Mouse (Mus musculus): Measurements from ENCODE around the gene Plk3. TPM values are rescaled to one million over a fixed set of nuclear protein-coding genes. Genes with fewer than 3 reads are reported as not detected.

Plk3 gene
- polyA plus RNA-seq, 1 experiment = 2.5 TPM

DNA sequence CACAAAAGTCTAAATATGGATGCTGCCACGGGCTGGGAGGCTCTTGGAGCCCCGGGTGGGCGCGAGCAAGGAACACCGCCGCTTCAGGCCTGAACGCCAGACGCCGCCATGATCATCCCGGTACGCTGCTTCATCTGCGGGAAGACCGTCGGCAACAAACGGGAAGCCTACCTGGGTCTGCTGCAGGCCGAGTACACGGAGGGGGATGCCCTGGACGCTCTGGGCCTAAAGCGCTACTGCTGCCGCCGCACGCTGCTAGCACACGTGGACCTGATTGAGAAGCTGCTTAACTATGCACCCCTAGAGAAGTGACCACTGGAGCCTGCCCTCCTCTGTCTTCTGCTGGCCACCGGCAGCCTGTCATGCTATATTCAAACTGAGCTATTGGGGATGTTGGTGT, 15.1 kb upstream of the Plk3 start:
- Histone ChIP-seq H3K4me3 (ENCODE audit: insufficient read depth, low read depth, low read length) (no peak overlapping the region), H3K27ac (replicated peaks; ENCODE audit: low read depth, low read length) (no peak overlapping the region)

DNA sequence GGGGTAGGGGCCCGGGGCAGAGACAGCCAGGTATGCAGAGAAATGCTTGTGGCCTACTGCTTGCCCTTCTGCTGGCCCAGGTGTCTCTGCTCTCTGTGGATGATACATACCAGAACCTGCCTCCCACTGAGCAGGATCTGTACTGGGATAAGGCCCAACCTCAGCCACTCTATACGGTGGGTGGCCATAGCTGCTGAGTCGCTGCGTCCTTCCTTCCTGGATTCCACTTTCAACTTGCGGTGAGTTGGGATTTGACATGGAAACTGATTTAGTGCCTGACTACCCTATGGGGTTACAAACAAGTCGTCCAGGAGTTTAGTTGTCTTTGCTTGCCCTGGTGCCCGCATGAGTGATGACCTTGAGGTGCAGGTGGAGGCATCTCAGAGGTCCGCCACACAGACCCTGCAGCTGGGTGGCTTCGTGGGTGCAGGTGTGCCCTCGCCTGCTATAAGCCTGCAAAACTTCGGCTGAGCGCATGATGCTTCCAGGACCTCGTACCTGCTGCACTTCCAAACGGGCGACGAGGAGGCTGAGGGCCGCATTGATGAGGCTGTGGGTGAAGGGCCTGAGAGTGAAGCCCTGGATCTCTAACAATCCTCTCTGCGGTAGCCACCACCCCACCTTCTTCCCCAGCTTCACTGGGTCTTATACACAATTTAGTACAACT, 14.4 kb upstream of the Plk3 start:
- Histone ChIP-seq H3K4me1 (ENCODE audit: control insufficient read depth, insufficient read depth, insufficient read length, low read length) (no peaks in the 10 kb centered on the region), H3K4me3 (ENCODE audit: insufficient read depth, low read depth, low read length) (no peak overlapping the region), H3K27ac (replicated peaks; ENCODE audit: low read depth, low read length) (no peak overlapping the region)

More for the DNA sequence above, 15.1 kb upstream of the Plk3 start:
- no peaks in the 10 kb centered on the region for H3K4me1 ChIP-seq (ENCODE audit: control insufficient read depth, insufficient read depth, insufficient read length, low read length)

DNA sequence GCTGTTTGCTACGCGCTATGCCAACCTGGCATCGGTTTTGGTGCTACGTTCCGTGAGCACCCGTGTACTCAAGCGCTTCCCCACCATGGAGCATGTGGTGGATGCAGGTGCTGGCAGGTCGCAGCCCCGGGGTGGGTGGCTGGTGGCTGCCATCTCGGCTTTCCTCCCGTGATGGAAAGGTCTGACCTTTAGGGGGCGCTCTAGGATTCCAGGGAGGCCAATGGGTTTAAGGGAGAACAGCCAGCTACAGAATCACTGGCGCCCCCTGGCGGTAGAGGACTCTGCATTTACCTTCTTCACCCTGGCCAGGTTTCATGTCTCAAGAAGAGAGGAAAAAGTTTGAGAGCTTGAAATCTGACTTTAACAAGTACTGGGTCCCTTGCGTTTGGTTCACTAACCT, 12.4 kb upstream of the Plk3 start:
- no peak overlapping the region for H3K4me3 ChIP-seq (ENCODE audit: insufficient read depth, low read depth, low read length)
- H3K27ac ChIP-seq (replicated peaks; ENCODE audit: low read depth, low read length) = no peak overlapping the region
- no peaks in the 10 kb centered on the region for H3K4me1 ChIP-seq (ENCODE audit: control insufficient read depth, insufficient read depth, insufficient read length, low read length)

DNA sequence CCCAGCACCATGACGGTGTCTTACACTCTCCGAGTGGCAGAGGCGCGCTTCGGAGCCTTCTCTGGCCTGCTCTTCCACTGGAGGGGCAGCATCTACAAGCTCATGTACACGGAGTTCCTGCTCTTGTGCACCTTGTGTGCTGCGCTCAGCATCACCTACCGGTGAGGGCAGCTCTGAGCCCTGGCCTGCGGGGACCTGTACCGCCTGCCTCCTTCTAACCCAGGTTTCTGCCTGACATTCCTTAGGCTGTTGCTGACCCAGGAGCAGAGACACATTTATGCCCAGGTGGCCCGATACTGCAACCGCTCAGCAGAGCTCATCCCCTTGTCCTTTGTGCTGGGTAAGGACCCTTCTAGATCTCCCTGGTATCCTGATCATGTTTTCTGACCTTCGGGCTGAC, 11.5 kb upstream of the Plk3 start:
- Histone ChIP-seq H3K4me3 (ENCODE audit: insufficient read depth, low read depth, low read length) (no peak overlapping the region), H3K4me1 (ENCODE audit: control insufficient read depth, insufficient read depth, insufficient read length, low read length) (no peaks in the 10 kb centered on the region), H3K27ac (replicated peaks; ENCODE audit: low read depth, low read length) (no peak overlapping the region)

DNA sequence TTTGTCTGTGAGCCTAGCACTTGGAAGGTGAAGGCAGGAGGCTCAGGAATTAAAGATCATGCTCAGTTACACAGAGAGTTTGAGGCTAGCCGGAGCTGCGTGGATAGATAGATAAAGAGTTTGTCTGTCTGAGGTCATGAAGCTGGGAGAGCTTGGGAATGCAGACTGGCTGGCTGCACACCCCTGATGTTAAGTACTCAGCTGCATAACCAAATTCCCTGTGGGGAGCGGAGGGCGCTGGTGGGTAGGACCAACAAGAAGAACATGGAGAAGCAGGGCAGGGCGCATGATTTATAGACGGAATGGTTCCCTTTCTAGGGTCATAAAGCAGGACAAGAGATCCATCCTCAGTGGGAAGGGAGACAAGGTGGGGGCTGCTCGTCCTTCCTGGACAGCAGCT, 9.3 kb upstream of the Plk3 start:
- Histone ChIP-seq H3K4me3 (ENCODE audit: insufficient read depth, low read depth, low read length) (no peak overlapping the region), H3K27ac (replicated peaks; ENCODE audit: low read depth, low read length) (no peak overlapping the region), H3K4me1 (ENCODE audit: control insufficient read depth, insufficient read depth, insufficient read length, low read length) (no peaks in the 10 kb centered on the region)

DNA sequence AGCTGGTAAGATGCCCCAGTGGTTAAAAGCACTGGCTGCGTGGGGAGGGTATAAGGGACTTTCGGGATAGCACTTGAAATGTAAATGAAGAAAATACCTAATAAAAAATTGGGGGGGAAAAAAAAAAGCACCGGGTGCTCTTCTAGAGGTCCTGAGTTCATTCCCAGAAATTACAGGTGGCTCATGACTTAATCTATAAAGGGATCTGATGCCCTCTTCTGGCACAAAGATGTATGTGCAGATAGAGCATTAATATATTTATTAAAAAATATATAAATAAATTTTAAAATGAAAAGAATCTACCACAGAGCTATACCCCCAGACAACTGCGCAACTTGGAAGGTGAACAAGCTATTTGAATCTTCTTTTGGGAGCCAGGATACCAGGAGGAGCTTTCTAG, 6.8 kb upstream of the Plk3 start:
- H3K4me1 ChIP-seq (ENCODE audit: control insufficient read depth, insufficient read depth, insufficient read length, low read length) = 0 out of 2 replicates have a peak, but pooled peaks cover 2% of the 10 kb centered on the region
- H3K4me3 ChIP-seq (ENCODE audit: insufficient read depth, low read depth, low read length) = no peak overlapping the region
- no peak overlapping the region for H3K27ac ChIP-seq (replicated peaks; ENCODE audit: low read depth, low read length)

DNA sequence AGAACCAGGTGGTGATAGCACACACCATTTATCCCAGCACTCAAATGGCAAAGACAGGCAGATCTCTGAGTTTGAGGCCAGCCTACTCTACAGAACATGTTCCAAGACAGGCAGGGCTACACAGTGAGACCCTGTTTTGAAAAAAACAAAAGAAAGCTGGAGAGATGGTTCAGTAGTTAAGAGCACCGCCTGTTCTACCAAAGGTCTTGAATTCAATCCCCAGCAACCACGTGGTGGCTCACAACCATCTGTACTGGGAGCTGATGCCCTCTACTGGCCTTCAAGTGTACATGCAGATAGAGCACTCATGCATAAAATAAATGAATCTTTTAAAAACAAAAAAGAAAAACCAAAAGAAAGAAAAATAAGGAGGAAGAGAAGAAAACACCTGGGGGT, 5.5 kb upstream of the Plk3 start:
- no peak overlapping the region for H3K4me3 ChIP-seq (ENCODE audit: insufficient read depth, low read depth, low read length)
- 0 out of 2 replicates have a peak, but pooled peaks cover 2% of the 10 kb centered on the region for H3K4me1 ChIP-seq (ENCODE audit: control insufficient read depth, insufficient read depth, insufficient read length, low read length)
- no peak overlapping the region for H3K27ac ChIP-seq (replicated peaks; ENCODE audit: low read depth, low read length)

DNA sequence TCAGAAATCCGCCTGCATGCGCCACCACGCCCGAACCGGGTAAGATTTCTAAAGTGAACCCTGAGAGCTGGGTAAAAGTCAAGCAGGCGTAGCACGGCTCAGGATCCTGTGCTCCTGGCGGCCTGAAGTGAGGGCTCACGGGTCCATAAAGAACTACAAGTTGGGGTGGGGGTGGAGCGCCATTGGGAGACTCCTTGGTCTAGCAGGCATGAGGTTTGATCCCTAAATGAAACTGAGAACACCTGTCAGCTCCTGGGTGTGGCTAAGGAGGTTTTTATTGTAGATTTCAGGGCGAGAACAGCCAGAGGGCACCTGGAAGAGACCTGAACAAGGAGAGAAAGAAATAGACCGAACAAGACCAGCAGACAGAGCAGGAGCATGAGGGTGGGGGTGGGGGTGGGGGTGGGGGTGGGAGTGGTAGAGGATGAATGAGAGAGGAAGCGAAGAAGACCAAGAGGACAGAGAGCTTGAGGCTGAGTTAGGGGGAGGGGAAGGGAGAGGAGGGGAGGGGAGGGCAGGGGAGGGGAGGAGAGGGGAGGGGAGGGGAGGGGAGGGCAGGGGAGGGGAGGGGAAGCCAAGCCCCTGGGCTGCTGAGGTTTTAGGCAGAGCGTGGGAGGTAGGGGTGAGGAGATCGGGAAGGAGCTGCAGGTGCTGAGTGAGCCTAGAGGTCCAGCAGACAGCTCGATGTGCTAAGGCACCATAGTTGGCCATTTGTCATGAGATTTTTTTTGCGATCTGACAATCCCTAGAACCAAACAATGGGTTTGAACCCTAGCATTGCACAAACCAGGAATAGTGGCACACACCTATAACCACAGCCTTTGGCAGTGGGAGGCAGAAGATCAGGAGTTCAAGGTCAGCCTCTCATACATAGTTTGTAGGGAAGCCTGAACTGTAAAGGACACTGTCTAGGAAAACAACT, 4.8 kb upstream of the Plk3 start:
- Histone ChIP-seq H3K4me1 (ENCODE audit: control insufficient read depth, insufficient read depth, insufficient read length, low read length) (0 out of 2 replicates have a peak, but pooled peaks cover 2% of the 10 kb centered on the region), H3K4me3 (ENCODE audit: insufficient read depth, low read depth, low read length) (no peak overlapping the region), H3K27ac (replicated peaks; ENCODE audit: low read depth, low read length) (no peak overlapping the region)

DNA sequence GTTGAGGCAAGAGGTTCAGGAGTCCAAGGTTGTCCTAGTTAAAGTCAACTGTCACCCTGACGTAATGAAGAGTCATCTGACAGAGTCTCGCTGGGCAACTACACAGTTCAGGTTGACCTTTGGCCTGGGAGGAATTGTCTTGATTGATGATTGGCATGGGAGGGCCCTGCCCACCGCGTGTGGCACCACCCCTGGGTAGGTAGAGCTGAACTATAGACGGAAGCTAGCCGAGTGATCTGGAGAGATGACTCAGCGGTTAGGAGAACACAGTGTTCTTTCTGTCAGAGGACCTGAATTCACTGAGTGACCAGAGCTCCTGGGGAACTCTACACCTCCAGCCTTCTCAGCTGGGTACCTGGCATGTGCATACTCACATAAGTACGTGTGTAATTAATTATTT, 2.3 kb upstream of the Plk3 start:
- Histone ChIP-seq H3K4me1 (ENCODE audit: control insufficient read depth, insufficient read depth, insufficient read length, low read length) (0 out of 2 replicates have a peak, but pooled peaks cover 2% of the 10 kb centered on the region), H3K4me3 (ENCODE audit: insufficient read depth, low read depth, low read length) (no peak overlapping the region), H3K27ac (replicated peaks; ENCODE audit: low read depth, low read length) (peak overlapping the region; percentile 59)

DNA sequence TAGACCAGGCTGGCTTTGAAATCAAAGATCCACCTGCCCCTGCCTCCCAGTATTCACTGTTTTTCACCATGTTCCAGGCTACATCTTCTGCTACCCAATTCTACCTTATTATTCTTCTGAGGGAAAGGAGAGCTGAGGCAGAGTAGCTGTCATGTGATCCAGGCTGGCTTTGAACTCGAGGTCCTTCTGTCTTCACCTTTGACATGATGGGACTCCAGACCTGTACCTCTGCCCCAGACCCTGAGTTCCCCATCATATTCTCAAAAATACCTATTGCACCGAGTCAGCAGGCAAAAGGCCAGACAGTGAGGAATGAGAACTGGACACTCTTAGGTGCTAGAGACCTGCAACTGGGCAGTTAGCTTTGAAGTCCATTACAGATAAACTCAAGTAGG, 835 bp upstream of the Plk3 start:
- no peak overlapping the region for H3K4me3 ChIP-seq (ENCODE audit: insufficient read depth, low read depth, low read length)
- H3K4me1 ChIP-seq (ENCODE audit: control insufficient read depth, insufficient read depth, insufficient read length, low read length) = 0 out of 2 replicates have a peak, but pooled peaks cover 2% of the 10 kb centered on the region
- no peak overlapping the region for H3K27ac ChIP-seq (replicated peaks; ENCODE audit: low read depth, low read length)

DNA sequence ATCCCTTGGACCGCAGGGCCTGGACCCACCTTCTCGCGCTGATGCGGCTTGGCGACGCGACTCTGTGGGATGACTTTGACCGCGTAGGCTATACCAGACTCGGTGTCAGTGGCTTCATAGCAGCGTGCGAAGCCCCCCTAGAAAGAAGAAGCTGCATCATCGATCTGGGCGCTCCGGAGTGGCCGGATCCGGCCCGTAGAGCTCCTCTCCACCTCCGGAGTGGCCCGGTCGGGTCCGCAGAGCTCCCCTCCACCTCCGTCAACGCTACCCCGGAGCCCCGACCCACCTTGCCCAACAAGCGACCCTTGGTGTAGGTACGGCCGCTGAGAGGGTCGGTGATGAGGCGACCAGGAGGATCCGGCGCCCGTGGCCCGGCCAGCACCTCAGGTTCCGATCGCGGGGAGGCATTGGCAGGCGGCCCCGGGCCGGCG, 382 bp downstream of the Plk3 start:
- H3K4me3 ChIP-seq (ENCODE audit: insufficient read depth, low read depth, low read length) = peak overlapping the region; percentile 70

DNA sequence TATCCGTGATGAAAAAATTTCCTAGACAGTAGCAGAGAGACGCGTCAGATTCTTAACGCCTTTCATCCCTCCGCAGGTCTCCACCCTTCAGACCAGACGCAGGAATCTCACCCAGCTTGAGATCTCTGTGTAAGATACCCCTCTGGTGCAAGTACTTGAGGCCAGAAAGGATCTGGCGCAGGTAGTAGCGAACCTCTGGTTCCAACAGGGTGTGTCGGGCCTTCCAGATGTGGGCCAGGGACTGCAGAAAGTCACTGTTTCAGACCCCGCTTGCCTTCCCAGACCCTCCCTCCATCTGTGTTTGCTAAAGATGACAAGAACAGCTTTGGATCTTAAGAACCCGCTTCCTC, 994 bp downstream of the Plk3 start:
- Histone ChIP-seq H3K4me1 (ENCODE audit: control insufficient read depth, insufficient read depth, insufficient read length, low read length) (0 out of 2 replicates have a peak, but pooled peaks cover 2% of the 10 kb centered on the region), H3K27ac (replicated peaks; ENCODE audit: low read depth, low read length) (no peak overlapping the region), H3K4me3 (ENCODE audit: insufficient read depth, low read depth, low read length) (peak overlapping the region; percentile 70)

More for the DNA sequence above, 382 bp downstream of the Plk3 start:
- 0 out of 2 replicates have a peak, but pooled peaks cover 2% of the 10 kb centered on the region for H3K4me1 ChIP-seq (ENCODE audit: control insufficient read depth, insufficient read depth, insufficient read length, low read length)
- H3K27ac ChIP-seq (replicated peaks; ENCODE audit: low read depth, low read length) = no peak overlapping the region; the same call in 1 of the 2 replicates

DNA sequence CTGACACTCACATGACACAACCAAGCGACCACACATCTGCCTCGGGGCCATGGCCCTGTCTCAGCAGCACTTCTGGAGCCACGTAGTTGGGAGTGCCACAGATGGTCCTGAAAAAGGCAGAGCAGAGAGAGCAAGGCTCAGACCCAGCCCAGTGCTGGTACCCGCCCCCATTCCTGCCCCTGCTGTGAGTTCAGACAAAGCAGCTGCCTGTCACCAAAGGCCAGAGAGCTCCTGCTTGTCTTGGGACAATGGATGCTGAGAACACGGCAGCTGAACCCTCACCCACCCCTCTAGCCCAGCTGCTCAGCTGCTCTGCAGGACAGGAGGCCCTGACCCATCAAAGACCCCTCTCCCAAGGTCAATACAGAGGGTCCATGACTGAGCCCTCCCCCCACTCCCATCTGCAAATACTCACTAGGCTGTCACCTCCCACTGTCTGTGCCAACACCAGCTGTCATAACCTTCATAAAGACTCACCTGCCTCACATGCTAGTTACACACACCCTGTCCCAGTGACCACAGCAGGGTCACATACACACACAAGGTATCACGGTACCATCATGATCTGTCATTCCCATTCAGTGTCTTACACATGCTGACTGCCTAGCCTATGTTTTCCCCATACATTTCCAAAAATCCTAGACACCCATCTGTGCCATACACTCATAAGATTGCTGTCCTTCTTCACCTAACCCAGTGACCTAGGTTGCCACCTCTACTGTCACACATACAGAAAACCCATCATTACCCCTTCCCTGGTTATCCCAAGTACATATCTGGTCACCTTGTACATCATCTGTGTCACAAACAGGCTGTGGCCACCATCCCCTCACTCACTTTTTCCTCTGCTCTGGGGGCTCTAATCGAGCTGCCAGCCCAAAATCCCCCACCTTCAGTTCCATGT, 1.6 kb downstream of the Plk3 start:
- Histone ChIP-seq H3K4me3 (ENCODE audit: insufficient read depth, low read depth, low read length) (peak overlapping the region; percentile 70), H3K4me1 (ENCODE audit: control insufficient read depth, insufficient read depth, insufficient read length, low read length) (0 out of 2 replicates have a peak, but pooled peaks cover 2% of the 10 kb centered on the region), H3K27ac (replicated peaks; ENCODE audit: low read depth, low read length) (no peak overlapping the region)

DNA sequence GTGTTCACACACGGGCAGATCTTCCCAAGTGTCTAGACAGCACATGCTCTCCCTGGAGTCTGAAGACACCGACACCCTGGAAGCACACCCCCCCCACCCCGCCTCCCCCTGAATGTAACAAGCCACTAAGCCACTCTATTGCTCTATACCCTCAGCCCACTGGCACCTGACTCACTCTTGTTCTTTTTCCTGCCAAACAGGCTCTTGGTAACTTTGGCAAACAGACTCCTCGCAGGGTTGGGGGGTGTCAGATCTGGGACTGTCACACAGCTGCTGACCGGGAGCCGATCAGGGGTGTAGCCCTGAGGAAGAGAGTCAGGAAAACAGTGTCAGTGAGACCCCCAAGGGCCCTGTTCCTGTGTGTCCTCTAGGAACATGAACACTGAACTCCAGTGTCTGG, 2.6 kb downstream of the Plk3 start:
- H3K4me3 ChIP-seq (ENCODE audit: insufficient read depth, low read depth, low read length) = no peak overlapping the region
- peaks cover 10% of the 10 kb centered on the region for H3K4me1 ChIP-seq (ENCODE audit: control insufficient read depth, insufficient read depth, insufficient read length, low read length)
- no peak overlapping the region for H3K27ac ChIP-seq (replicated peaks; ENCODE audit: low read depth, low read length)

DNA sequence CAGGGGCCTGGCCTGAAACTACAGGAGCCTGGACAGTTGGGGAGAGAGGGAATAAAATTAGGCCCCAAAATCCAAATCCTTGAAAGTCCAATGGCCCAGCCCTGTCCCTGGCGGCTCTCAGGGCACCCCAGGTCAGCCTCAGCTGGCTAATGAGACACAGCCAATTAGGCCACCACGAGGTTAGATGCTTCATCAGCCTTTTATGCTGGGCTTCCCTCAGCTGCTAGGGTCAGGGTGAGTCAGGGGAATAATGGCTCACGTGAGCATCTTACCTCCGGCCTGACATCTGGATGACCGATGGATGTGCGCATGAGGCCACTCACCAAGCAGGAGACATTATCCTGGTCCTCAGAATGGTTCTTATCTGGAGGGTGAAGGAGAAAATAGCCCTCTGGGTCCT, 3.0 kb downstream of the Plk3 start:
- peaks cover 9% of the 10 kb centered on the region for H3K4me1 ChIP-seq (ENCODE audit: control insufficient read depth, insufficient read depth, insufficient read length, low read length)
- H3K27ac ChIP-seq (replicated peaks; ENCODE audit: low read depth, low read length) = no peak overlapping the region
- H3K4me3 ChIP-seq (ENCODE audit: insufficient read depth, low read depth, low read length) = no peak overlapping the region
